Mouse (Mus musculus) C2C12 (cell line): ENCODE results near the gene Vps13a.

Experiments
- CEBPB ChIP-seq: IDR thresholded peaks from one replicate; pipeline ENCODE4 v1.6.1; 2011; ENCODE audit warnings: low read depth, mild to moderate bottlenecking, control low read depth, moderate library complexity
- CTCF ChIP-seq: IDR thresholded peaks from one replicate; pipeline ENCODE4 v1.5.1; 2011; ENCODE audit not compliant: control insufficient read depth, insufficient read depth, insufficient read length
- MAX ChIP-seq: IDR thresholded peaks from one replicate; pipeline ENCODE4 v1.6.1; 2011; ENCODE audit warnings: mild to moderate bottlenecking, control low read depth
- USF1 ChIP-seq: IDR thresholded peaks from one replicate; pipeline ENCODE4 v1.6.1; 2011; ENCODE audit warnings: low read depth, mild to moderate bottlenecking, control low read depth, moderate library complexity

DNA sequence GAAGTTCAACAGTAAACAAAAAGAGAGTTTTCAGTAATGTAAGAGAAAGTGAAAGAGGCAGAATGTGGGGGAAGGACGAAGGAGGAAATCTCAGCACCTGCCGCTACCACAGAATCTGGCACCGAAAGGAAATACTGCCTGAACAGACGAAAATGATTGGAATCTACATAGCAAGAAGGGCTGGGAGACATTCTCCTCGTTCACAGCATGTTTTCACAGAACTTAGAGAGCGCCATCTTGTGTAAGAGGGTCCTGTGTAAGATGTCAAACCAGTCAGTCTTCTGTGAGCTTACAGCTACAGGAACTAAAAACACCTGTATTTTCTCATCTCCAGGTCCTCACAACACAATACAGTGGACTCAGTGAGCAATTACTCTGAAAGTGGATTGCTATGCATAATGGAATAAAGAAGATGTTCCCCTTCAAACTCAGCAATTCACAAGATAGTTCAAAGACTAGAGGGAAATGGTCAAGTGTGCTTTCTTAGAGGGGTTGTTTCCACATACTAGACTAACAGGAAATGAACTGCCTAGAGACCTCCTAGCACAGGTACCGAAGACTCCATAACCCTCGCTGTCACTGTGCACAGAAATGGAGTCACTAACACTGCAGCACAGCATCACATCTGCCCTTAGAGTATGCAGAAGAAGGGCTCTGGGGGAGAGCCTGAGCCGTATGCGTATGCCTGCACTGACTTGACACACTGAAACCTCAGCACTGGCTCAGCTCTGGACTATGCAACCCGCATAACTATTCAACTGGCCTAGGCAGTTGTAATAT lies 7.3 kb downstream of the Vps13a start:
- no peak for TF ChIP-seq CTCF
- no peak for TF ChIP-seq CEBPB
- no peak for TF ChIP-seq USF1
- TF ChIP-seq MAX, result no peak
